Mouse (Mus musculus) lung, adult 2 months (tissue): Measurements from ENCODE around the gene Sel1l.

ENCODE experiments used
- CTCF ChIP-seq: fragments of 200-500 bp; IDR thresholded peaks from 2 replicates; pipeline ENCODE4 v1.5.1; 2011; ENCODE audit warnings: mild to moderate bottlenecking, low read length, control low read depth; ENCODE audit not compliant: insufficient read depth
- POLR2A ChIP-seq: fragments of 200-500 bp; IDR thresholded peaks from 2 replicates; pipeline ENCODE4 v1.6.1; 2011; ENCODE audit warnings: low read depth, mild to moderate bottlenecking, control low read depth, low read length, borderline replicate concordance; ENCODE audit errors: extremely low read depth

GRCm38 (mm10) chr12:91787959-91788437 lies 61.0 kb downstream of the Sel1l start, which contains the start of gene Ston2:
- TF ChIP-seq CTCF: no peak
- no peak for TF ChIP-seq POLR2A
